Mouse (Mus musculus): ENCODE data around the gene Chst8. TPM values are rescaled to one million over a fixed set of nuclear protein-coding genes. Genes with fewer than 3 reads are reported as not detected.

Gene Chst8
- polyA plus RNA-seq, 1 experiment from 2014 or later, result 9.7 TPM

DNA sequence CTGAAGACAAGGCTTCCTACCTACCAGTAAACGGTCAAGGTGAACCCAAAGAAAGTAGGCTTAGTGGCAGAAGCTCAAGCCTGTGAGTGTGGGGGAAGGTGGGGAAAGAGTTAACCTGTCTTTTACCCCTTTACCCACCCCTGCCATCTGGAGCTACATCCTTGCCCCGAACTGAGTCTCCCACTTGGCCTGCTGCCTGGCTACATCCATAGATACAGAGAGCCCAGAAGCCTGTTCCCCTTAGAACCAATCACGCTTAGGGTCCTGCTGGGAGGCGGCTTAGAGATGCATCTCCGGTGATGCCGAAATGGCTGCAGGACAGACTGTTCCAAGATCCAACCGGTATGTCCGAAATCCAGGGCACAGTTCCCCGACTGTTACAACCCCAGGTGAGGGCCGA lies 1.5 kb downstream of the Chst8 start:
- Histone ChIP-seq H3K4me1 (ENCODE audit: control insufficient read depth, insufficient read depth, low read length) (peaks cover 14% of the 10 kb centered on the region; the same call in 1 of the 2 replicates), H3K36me3 (ENCODE audit: control insufficient read depth, insufficient read depth, low read length) (no peaks in the 10 kb centered on the region), H3K4me2 (ENCODE audit: low read depth, low read length) (peak overlapping the region; percentile 85), H3K27me3 (ENCODE audit: control insufficient read depth, insufficient read depth, low read length) (peaks cover 5% of the 10 kb centered on the region; the same call in 1 of the 2 replicates), H3K9ac (replicated peaks; ENCODE audit: low read depth, low read length) (peak overlapping the region; percentile 59), H3K9me3 (ENCODE audit: control insufficient read depth, low read length) (no peaks in the 10 kb centered on the region), H3K4me3 (ENCODE audit: low read depth, low read length) (peak overlapping the region; percentile 54), H3K27ac (ENCODE audit: low read depth, low read length) (no peak overlapping the region)
- 3% methylated on average over 10 of the region's 10 CpGs for WGBS
- peak; percentile 24; the same call in 1 of the 2 replicates for ATAC-seq (ENCODE audit: low read depth)

DNA sequence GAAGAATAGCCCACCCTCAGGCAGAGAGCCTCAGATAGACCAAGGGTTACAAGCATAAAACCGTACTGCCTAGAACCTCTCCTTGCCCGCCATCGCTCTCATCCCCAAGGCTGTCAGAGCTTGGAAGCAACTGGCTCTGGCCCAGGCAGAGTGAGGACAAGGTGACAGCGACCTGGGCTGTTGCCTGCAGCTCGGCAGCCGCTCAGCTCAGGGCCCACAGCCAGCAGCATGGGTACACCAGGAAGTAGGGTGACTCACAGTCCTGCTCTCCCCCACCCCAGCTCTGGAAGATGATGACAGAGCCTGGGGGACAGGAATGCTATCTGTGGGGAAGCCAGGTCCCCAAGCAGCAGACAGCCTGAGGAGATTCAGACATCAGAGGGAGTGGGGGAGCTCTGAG lies 6.2 kb downstream of the Chst8 start:
- H3K4me3 ChIP-seq (ENCODE audit: low read depth, low read length), result no peak overlapping the region
- no peak overlapping the region for H3K9ac ChIP-seq (replicated peaks; ENCODE audit: low read depth, low read length)
- H3K36me3 ChIP-seq (ENCODE audit: control insufficient read depth, insufficient read depth, low read length), result no peaks in the 10 kb centered on the region
- 75% methylated on average over 6 of the region's 6 CpGs for WGBS
- ATAC-seq (ENCODE audit: low read depth), result no peak
- H3K9me3 ChIP-seq (ENCODE audit: control insufficient read depth, low read length), result no peaks in the 10 kb centered on the region
- peaks cover 4% of the 10 kb centered on the region; the same call in 1 of the 2 replicates for H3K4me1 ChIP-seq (ENCODE audit: control insufficient read depth, insufficient read depth, low read length)
- H3K4me2 ChIP-seq (ENCODE audit: low read depth, low read length), result no peak overlapping the region
- H3K27ac ChIP-seq (ENCODE audit: low read depth, low read length), result no peak overlapping the region
- peaks cover 3% of the 10 kb centered on the region; the same call in 1 of the 2 replicates for H3K27me3 ChIP-seq (ENCODE audit: control insufficient read depth, insufficient read depth, low read length)

DNA sequence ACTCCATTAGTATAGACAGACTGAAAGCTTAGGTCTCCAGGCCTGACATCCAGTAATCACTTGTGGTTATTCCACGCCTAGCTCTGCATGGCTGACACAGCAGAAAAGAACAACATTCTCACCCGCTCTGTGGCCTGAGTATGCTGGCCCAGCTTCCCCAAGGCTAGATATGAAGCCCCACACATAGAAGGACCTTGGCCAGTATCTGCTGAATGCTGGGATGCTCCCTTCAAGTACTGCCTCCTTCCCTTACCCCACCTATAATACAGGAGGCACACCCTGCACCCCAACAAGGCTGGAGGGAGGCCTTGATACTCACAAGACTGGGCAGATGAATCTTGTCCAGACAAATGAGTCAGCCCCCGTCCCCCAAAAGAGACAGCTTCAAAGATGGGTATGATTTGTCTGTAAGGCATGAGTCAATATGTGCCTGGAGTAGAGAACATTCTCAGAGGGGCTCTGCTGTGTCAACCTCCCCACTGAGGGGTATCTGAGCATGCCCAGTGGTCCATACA lies 6.8 kb downstream of the Chst8 start:
- Histone ChIP-seq H3K9me3 (ENCODE audit: control insufficient read depth, low read length) (no peaks in the 10 kb centered on the region), H3K9ac (replicated peaks; ENCODE audit: low read depth, low read length) (no peak overlapping the region), H3K27ac (ENCODE audit: low read depth, low read length) (no peak overlapping the region), H3K4me1 (ENCODE audit: control insufficient read depth, insufficient read depth, low read length) (peaks cover 4% of the 10 kb centered on the region; the same call in 1 of the 2 replicates), H3K36me3 (ENCODE audit: control insufficient read depth, insufficient read depth, low read length) (no peaks in the 10 kb centered on the region), H3K27me3 (ENCODE audit: control insufficient read depth, insufficient read depth, low read length) (peaks cover 3% of the 10 kb centered on the region; the same call in 1 of the 2 replicates), H3K4me2 (ENCODE audit: low read depth, low read length) (no peak overlapping the region), H3K4me3 (ENCODE audit: low read depth, low read length) (no peak overlapping the region)
- ATAC-seq (ENCODE audit: low read depth), result no peak
- WGBS, result 86% methylated on average over 3 of the region's 3 CpGs

- Histone ChIP-seq H3K9ac (replicated peaks; ENCODE audit: low read depth, low read length) (no peak overlapping the region), H3K4me3 (ENCODE audit: low read depth, low read length) (no peak overlapping the region), H3K27ac (ENCODE audit: low read depth, low read length) (peak overlapping the region; percentile 34), H3K9me3 (ENCODE audit: control insufficient read depth, low read length) (no peaks in the 10 kb centered on the region), H3K27me3 (ENCODE audit: control insufficient read depth, insufficient read depth, low read length) (no peaks in the 10 kb centered on the region), H3K4me1 (ENCODE audit: control insufficient read depth, insufficient read depth, low read length) (peaks cover 4% of the 10 kb centered on the region; the same call in 1 of the 2 replicates), H3K36me3 (ENCODE audit: control insufficient read depth, insufficient read depth, low read length) (no peaks in the 10 kb centered on the region), H3K4me2 (ENCODE audit: low read depth, low read length) (no peak overlapping the region)
- no peak for ATAC-seq (ENCODE audit: low read depth)
- WGBS, result 73% methylated on average over 2 of the region's 2 CpGs
Observed at GRCm38 (mm10) chr7:34805042-34805441, 7.5 kb downstream of the Chst8 start.

GRCm38 (mm10) chr7:34799950-34800511 lies 12.5 kb downstream of the Chst8 start:
- peaks cover 21% of the 10 kb centered on the region for H3K4me1 ChIP-seq (ENCODE audit: control insufficient read depth, insufficient read depth, low read length)
- H3K4me2 ChIP-seq (ENCODE audit: low read depth, low read length), result no peak overlapping the region
- H3K9ac ChIP-seq (replicated peaks; ENCODE audit: low read depth, low read length), result no peak overlapping the region

DNA sequence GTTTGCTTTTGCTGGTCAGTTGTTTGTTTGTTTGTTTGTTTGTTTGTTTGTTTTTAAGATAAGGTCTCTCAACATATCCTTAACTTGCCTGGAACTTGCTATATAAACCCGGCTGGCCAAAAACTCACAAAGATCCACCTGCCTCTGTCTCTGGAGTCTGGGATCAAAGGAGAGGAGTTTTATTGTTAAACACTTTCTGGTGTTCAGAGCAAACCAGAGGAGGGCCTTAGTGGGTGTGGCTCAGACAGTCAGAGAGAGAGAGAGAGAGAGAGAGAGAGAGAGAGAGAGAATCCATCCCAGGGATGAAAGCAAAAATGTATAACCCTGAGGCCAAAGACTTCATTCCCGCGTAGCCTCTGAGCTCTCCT lies 13.1 kb downstream of the Chst8 start:
- ATAC-seq (ENCODE audit: low read depth), result no peak
- 3% methylated on average over 3 of the region's 3 CpGs for WGBS
- H3K27me3 ChIP-seq (ENCODE audit: control insufficient read depth, insufficient read depth, low read length), result no peaks in the 10 kb centered on the region
- no peak overlapping the region for H3K4me2 ChIP-seq (ENCODE audit: low read depth, low read length)
- no peak overlapping the region for H3K9ac ChIP-seq (replicated peaks; ENCODE audit: low read depth, low read length)
- H3K36me3 ChIP-seq (ENCODE audit: control insufficient read depth, insufficient read depth, low read length), result no peaks in the 10 kb centered on the region
- no peaks in the 10 kb centered on the region for H3K9me3 ChIP-seq (ENCODE audit: control insufficient read depth, low read length)
- no peak overlapping the region for H3K4me3 ChIP-seq (ENCODE audit: low read depth, low read length)
- H3K27ac ChIP-seq (ENCODE audit: low read depth, low read length), result peak overlapping the region; percentile 80; the same call in 1 of the 2 replicates
- H3K4me1 ChIP-seq (ENCODE audit: control insufficient read depth, insufficient read depth, low read length), result peaks cover 21% of the 10 kb centered on the region

More at GRCm38 (mm10) chr7:34799950-34800511, 12.5 kb downstream of the Chst8 start:
- 8% methylated on average over 13 of the region's 13 CpGs for WGBS
- peak; percentile 52; the same call in 1 of the 2 replicates for ATAC-seq (ENCODE audit: low read depth)
- Histone ChIP-seq H3K36me3 (ENCODE audit: control insufficient read depth, insufficient read depth, low read length) (no peaks in the 10 kb centered on the region), H3K27ac (ENCODE audit: low read depth, low read length) (peak overlapping the region; percentile 6; the same call in 1 of the 2 replicates), H3K9me3 (ENCODE audit: control insufficient read depth, low read length) (no peaks in the 10 kb centered on the region), H3K27me3 (ENCODE audit: control insufficient read depth, insufficient read depth, low read length) (no peaks in the 10 kb centered on the region), H3K4me3 (ENCODE audit: low read depth, low read length) (no peak overlapping the region)

- WGBS, result 6% methylated on average over 11 of the region's 11 CpGs
- no peaks in the 10 kb centered on the region for H3K9me3 ChIP-seq (ENCODE audit: control insufficient read depth, low read length)
- peak overlapping the region; percentile 80 for H3K27ac ChIP-seq (ENCODE audit: low read depth, low read length)
- H3K4me3 ChIP-seq (ENCODE audit: low read depth, low read length), result no peak overlapping the region
- H3K36me3 ChIP-seq (ENCODE audit: control insufficient read depth, insufficient read depth, low read length), result no peaks in the 10 kb centered on the region
- H3K4me1 ChIP-seq (ENCODE audit: control insufficient read depth, insufficient read depth, low read length), result peaks cover 21% of the 10 kb centered on the region
- 0 out of 2 replicates have a peak overlapping the region, but pooled peaks have one; percentile 11 for H3K9ac ChIP-seq (replicated peaks; ENCODE audit: low read depth, low read length)
- peak overlapping the region; percentile 27 for H3K4me2 ChIP-seq (ENCODE audit: low read depth, low read length)
- no peaks in the 10 kb centered on the region for H3K27me3 ChIP-seq (ENCODE audit: control insufficient read depth, insufficient read depth, low read length)
- ATAC-seq (ENCODE audit: low read depth), result 0 out of 2 replicates have a peak, but pooled peaks have one; percentile 15
Observed at GRCm38 (mm10) chr7:34798441-34799403, 13.8 kb downstream of the Chst8 start.

- Histone ChIP-seq H3K4me3 (ENCODE audit: low read depth, low read length) (no peak overlapping the region), H3K4me2 (ENCODE audit: low read depth, low read length) (peak overlapping the region; percentile 27), H3K36me3 (ENCODE audit: control insufficient read depth, insufficient read depth, low read length) (no peaks in the 10 kb centered on the region), H3K9ac (replicated peaks; ENCODE audit: low read depth, low read length) (0 out of 2 replicates have a peak overlapping the region, but pooled peaks have one; percentile 11), H3K4me1 (ENCODE audit: control insufficient read depth, insufficient read depth, low read length) (peaks cover 21% of the 10 kb centered on the region), H3K9me3 (ENCODE audit: control insufficient read depth, low read length) (no peaks in the 10 kb centered on the region), H3K27me3 (ENCODE audit: control insufficient read depth, insufficient read depth, low read length) (no peaks in the 10 kb centered on the region), H3K27ac (ENCODE audit: low read depth, low read length) (peak overlapping the region; percentile 80)
- WGBS, result 3% methylated on average over 12 of the region's 12 CpGs
- ATAC-seq (ENCODE audit: low read depth), result 0 out of 2 replicates have a peak, but pooled peaks have one; percentile 36
Observed at GRCm38 (mm10) chr7:34798039-34798438, 14.5 kb downstream of the Chst8 start.

Measured in neural tube, embryonic 14.5 days (tissue).